Mouse (Mus musculus) hindbrain, embryonic 10.5 days (tissue): Measurements from ENCODE around the gene Il4i1. TPM values are rescaled to one million over a fixed set of nuclear protein-coding genes. Genes with fewer than 3 reads are reported as not detected.

Experiments
- DNase-seq: peaks from one replicate; pipeline ENCODE4 v3.0.0-alpha.2; 2017; ENCODE audit warnings: low spot score
- H3K27ac ChIP-seq: fragments of 300-500 bp; sonication (generic); 2 replicates; pipeline ENCODE4 v1.5.1; 2016; ENCODE audit warnings: mild to moderate bottlenecking, moderate library complexity
- H3K27me3 ChIP-seq: fragments of 300-500 bp; sonication (generic); 2 replicates; pipeline ENCODE4 v1.6.1; 2016; ENCODE audit warnings: mild to moderate bottlenecking; ENCODE audit not compliant: poor library complexity, insufficient read depth, severe bottlenecking
- H3K36me3 ChIP-seq: fragments of 300-500 bp; sonication (generic); 2 replicates; pipeline ENCODE4 v1.6.1; 2016; ENCODE audit warnings: mild to moderate bottlenecking, moderate library complexity
- H3K4me1 ChIP-seq: fragments of 300-500 bp; sonication (generic); replicated peaks from 2 replicates; pipeline ENCODE4 v1.6.1; 2016; ENCODE audit warnings: mild to moderate bottlenecking
- H3K4me3 ChIP-seq: fragments of 300-500 bp; sonication (generic); 2 replicates; pipeline ENCODE4 v1.5.1; 2016; ENCODE audit warnings: mild to moderate bottlenecking, moderate library complexity
- H3K9me3 ChIP-seq: fragments of 300-500 bp; sonication (generic); 2 replicates; pipeline ENCODE4 v1.6.1; 2016; ENCODE audit warnings: mild to moderate bottlenecking, moderate library complexity
- WGBS: fragments of 180-500 bp; shearing (Covaris S2); methylation state at CpG from one replicate; pipeline ENCODE4 v1.1.7; 2016; 5-methylcytosine and 5-hydroxymethylcytosine counted together
- polyA plus RNA-seq: library from polyadenylated mRNA; unstranded; fragments of >200 nt; fragmentation: Nextera tagmentation; extraction: Ambion mirVana; gene quantifications from 2 replicates; pipeline ENCODE4 v1.2.1, GENCODE M21; 2016

The Il4i1 gene
- polyA plus RNA-seq, 1 experiment from 2014 or later: 1.9 TPM

DNA sequence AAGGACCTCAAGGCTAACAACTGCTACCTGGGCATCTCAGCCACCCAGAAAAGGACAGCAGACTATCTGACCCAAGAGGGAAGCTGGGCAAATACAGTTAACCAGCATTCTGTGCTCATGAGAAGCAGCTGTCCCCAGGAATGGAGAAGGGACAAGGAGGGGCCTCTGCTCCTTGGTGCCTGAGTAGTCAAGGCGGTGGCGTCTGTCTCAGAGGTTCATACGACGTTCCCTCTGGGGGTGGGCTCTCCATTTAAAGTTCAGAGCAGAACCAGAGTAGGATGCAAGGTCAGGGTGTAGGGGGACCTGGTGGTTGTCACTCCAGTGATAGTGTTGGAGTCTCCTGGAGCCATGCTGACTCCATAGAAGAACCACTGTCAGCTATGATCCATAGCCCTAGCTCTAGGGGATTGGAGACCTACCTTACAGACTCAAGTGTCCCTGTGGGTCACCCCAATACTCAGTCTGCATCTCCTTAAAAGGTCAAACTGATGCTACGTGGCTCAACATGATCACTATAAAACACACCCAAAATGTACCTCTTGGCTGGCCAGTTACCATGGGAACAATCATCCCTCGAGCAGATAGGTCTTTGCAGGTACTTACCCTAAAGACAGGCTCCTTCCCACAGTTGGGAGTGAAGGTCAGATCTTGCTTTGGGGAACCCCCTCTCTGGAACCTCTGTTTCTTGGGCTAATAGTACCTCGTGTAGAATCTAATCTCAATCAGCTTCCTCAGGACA, 5.2 kb upstream of the Il4i1 start:
- Histone ChIP-seq H3K27me3 (no peaks in the 10 kb centered on the region), H3K4me1 (peaks cover 23% of the 10 kb centered on the region), H3K4me3 (no peak overlapping the region), H3K36me3 (peaks cover 34% of the 10 kb centered on the region), H3K9me3 (no peaks in the 10 kb centered on the region), H3K27ac (no peak overlapping the region)
- 89% methylated on average over 7 of the region's 7 CpGs for WGBS
- no peak for DNase-seq

DNA sequence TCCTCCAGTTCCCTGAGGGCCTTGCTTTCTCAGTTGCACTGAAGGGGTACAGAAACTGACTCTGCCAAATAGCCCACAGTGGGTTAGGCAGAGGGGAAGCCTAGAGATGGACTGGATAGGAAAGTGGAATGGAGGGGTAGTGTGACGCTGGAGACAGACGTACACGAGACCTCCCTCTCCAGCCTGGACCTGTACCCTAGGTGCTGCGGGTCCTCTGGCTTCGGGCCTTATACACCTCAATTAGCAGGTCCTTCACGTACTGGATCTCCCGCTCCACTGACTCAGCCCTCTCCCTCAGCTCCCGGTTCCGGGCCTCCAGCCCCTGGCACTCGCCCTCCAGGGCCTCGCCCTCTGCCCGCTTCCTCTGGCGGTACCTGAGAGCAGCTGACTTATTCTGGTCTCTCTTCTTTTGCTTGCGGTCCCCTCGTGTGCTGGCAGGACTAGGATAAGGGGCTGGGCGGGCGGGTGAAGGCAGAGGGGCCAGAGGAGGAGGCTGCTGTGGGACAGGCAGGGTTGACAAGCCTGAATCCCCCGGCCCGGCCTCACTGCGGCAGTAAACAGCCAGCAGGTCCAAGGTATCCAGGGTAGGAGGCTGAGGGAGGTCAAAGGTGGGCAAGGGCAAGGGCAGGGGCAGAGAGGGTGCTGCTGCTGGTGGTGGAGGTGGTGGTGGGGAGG, 3.4 kb upstream of the Il4i1 start:
- H3K36me3 ChIP-seq: peaks cover 34% of the 10 kb centered on the region
- DNase-seq: no peak
- H3K9me3 ChIP-seq: no peaks in the 10 kb centered on the region
- no peak overlapping the region for H3K4me3 ChIP-seq
- 90% methylated on average over 20 of the region's 20 CpGs for WGBS
- no peak overlapping the region for H3K27ac ChIP-seq
- no peaks in the 10 kb centered on the region for H3K27me3 ChIP-seq
- peaks cover 34% of the 10 kb centered on the region for H3K4me1 ChIP-seq

DNA sequence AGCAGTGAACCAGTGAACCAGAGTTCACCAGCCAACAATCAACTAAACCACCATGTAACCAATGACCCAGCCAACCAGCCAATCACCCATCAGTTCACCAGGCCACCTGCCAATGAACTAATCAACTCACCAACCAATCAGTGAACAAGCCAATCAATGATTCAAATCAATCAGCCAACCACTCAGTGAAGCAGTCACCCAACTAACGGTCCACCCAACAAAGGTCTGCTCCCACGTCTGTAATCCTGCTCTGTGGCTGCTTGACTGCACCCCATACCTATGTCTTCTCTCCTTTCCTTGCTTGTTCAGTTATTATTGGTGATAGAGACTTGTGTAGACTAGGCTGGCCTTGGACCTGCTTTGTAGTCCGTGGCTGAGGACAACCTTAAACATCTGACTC, 2.2 kb upstream of the Il4i1 start:
- peaks cover 43% of the 10 kb centered on the region for H3K36me3 ChIP-seq
- WGBS: 93% methylated on average over 3 of the region's 3 CpGs
- H3K9me3 ChIP-seq: no peaks in the 10 kb centered on the region
- H3K4me1 ChIP-seq: peaks cover 46% of the 10 kb centered on the region
- no peak overlapping the region for H3K4me3 ChIP-seq
- no peaks in the 10 kb centered on the region for H3K27me3 ChIP-seq
- no peak overlapping the region for H3K27ac ChIP-seq
- DNase-seq: no peak

DNA sequence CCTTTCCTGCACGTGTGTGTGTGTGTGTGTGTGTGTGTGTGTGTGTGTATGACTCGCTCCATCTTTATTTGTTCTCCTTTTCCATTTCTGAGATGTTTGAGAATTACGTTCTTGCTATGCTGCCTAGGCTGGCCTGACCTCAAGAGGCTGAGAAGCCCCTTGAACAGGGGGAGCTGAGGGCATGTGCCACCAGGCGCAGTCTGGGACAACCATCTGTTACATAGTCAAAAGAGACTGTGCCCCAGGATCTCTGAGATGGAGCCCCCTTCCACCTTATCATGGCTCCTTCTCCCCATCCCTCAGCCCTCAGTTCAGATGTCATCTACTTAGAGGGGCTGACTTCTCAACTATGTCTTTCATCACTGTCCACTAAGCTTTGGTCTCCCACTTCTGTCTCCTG, 1.8 kb upstream of the Il4i1 start:
- peak overlapping the region; percentile 99; the same call in 1 of the 2 replicates for H3K27ac ChIP-seq
- H3K4me1 ChIP-seq: peaks cover 51% of the 10 kb centered on the region
- H3K27me3 ChIP-seq: no peaks in the 10 kb centered on the region
- WGBS: 96% methylated on average over 4 of the region's 4 CpGs
- no peaks in the 10 kb centered on the region for H3K9me3 ChIP-seq
- peaks cover 46% of the 10 kb centered on the region for H3K36me3 ChIP-seq
- no peak for DNase-seq
- peak overlapping the region; percentile 90 for H3K4me3 ChIP-seq

DNA sequence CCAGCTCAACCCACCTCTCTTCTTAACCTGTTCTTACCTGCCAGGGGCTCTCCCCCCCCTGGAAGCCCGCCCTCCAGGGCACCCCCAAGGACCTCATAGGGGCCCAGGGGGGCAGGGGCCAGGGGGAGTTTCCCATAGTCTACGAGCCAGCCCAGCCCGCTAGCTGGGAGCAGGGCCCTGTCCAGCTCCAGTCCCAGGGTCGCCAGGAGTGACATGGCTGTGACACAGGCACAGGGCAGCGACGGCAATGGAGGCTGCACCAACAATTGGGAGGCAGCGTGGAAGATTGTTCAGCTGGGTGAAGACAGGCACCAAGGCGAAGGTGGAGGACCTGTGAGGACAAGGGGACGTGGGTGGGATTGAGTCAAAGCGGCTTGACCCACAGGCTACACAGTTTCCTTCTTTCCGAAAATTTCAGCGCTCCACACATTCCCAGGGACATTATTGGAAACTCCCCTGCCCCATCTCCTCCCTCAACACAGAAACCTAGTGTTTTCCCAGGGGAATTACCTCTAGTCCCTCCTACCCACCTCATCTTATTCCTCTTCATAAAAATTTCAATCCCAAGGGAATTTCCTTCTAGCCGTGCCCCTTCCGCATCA, 1.1 kb upstream of the Il4i1 start:
- Histone ChIP-seq H3K27ac (peak overlapping the region; percentile 99), H3K36me3 (peaks cover 53% of the 10 kb centered on the region), H3K27me3 (no peaks in the 10 kb centered on the region), H3K4me3 (peak overlapping the region; percentile 90), H3K9me3 (no peaks in the 10 kb centered on the region), H3K4me1 (peaks cover 57% of the 10 kb centered on the region)
- 26% methylated on average over 14 of the region's 14 CpGs for WGBS
- DNase-seq: no peak

DNA sequence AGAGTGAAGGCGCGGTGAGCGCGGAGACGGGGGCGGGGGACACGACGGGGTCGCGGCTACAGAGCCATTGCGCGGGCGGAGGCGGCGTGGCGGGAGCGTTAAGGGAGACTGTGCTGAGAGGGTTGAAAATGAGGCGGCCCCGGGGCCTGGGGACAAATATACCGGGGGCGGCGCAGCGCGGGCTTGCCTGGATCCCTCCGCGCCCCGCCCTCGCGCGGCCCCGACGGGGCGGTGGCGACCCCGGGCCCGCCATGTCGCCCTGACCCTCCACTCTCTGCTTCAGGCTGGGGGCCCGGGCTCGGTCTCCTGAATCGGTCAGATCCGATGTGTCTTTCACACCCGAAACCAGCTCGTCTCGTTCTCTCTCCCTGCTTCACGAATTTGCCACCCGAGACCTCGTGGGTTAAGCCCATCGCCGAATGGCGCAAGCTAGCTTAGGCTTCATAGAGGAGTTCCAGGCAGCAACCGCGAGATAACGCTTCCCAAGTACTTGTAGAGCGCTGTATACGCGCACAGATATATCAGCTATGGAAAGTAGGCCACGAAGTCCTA, 359 bp downstream of the Il4i1 start, which contains the start of gene Atf5:
Gene Atf5 (minus strand): TSS at position 189 of the 552 bp plus-strand sequence.
- H3K4me3 ChIP-seq: peak within 1 kb of the TSS; percentile 90
- under 1% methylated on average over 55 of the region's 57 CpGs for WGBS
- no peaks in the 10 kb centered on the region for H3K9me3 ChIP-seq
- peak within 1 kb of the TSS; percentile 99 for H3K27ac ChIP-seq
- no peak for DNase-seq
- H3K4me1 ChIP-seq: peaks cover 69% of the 10 kb centered on the region
- peaks cover 57% of the 10 kb centered on the region for H3K36me3 ChIP-seq
- H3K27me3 ChIP-seq: no peaks in the 10 kb centered on the region

DNA sequence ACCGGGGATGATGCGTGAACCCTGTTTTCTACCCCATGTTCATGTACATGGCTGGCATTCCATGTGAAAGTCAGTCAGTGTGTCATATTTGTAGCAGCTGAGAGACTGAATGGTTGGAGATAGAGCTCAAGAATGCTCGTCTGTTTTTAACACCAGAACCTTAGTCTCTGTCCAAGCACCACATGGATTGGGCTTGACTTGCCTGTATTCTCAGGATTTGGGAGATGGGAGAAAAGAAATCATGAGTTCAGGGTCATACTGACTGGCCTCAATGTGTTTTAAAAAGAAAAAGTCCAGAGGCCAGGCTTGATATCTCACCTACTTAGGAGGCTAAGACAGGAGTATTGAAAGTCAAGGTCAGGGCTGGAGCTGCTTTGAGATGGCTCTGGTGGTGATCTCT, 1.3 kb downstream of the Il4i1 start:
- Histone ChIP-seq H3K4me1 (peaks cover 67% of the 10 kb centered on the region), H3K9me3 (no peaks in the 10 kb centered on the region), H3K27me3 (no peaks in the 10 kb centered on the region), H3K27ac (peak overlapping the region; percentile 99), H3K36me3 (peaks cover 55% of the 10 kb centered on the region), H3K4me3 (peak overlapping the region; percentile 90)
- WGBS: 36% methylated on average over 3 of the region's 3 CpGs
- no peak for DNase-seq

DNA sequence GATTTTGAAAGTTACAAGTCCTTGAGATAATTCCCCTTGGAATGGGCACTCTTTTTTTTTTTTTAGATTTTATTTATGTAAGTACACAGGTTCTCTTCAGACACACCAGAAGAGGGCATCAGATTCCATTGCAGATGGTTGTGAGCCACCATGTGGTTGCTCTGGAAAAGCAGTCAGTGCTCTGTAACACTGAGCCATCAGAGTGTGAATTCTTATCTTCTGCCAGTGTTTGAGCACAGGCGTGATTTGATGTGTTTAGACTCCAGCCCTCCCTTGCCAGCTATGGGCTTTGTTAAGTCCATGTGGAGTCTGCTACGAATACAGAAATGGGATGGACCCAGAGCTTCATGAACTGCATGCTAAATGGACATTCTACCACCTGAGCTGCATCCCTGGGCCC, 2.0 kb downstream of the Il4i1 start:
- Histone ChIP-seq H3K36me3 (peaks cover 50% of the 10 kb centered on the region), H3K4me3 (peak overlapping the region; percentile 90), H3K4me1 (peaks cover 71% of the 10 kb centered on the region), H3K27ac (peak overlapping the region; percentile 99), H3K9me3 (no peaks in the 10 kb centered on the region), H3K27me3 (no peaks in the 10 kb centered on the region)
- 54% methylated on average over 2 of the region's 2 CpGs for WGBS
- no peak for DNase-seq

DNA sequence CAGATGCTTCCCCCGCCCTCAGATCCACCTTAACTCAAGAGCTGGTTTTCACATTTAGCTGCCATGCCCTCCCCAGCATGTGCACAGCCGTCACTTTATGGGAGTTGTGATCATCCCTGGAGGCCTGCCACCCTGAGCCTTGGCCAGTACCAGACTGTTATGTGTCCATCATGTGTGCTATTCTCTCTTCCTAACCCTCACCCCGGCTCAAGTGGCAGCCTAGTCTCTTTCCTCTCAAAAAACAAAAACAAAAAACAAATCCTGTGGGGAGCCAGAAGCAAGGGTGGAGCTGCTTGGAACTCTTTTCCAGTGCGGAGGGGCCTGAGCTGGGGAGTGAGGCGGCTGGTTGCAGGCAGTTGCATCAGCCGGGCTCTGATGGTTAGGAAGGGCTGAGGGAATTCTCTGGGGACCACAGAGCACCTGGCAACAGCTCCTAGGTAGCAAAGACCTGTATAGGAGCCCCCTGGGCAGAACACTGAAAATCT, 2.6 kb downstream of the Il4i1 start:
- 53% methylated on average over 6 of the region's 6 CpGs for WGBS
- Histone ChIP-seq H3K36me3 (peaks cover 51% of the 10 kb centered on the region), H3K27me3 (no peaks in the 10 kb centered on the region), H3K4me1 (peaks cover 77% of the 10 kb centered on the region), H3K4me3 (peak overlapping the region; percentile 90), H3K9me3 (no peaks in the 10 kb centered on the region), H3K27ac (peak overlapping the region; percentile 72)
- DNase-seq: no peak

DNA sequence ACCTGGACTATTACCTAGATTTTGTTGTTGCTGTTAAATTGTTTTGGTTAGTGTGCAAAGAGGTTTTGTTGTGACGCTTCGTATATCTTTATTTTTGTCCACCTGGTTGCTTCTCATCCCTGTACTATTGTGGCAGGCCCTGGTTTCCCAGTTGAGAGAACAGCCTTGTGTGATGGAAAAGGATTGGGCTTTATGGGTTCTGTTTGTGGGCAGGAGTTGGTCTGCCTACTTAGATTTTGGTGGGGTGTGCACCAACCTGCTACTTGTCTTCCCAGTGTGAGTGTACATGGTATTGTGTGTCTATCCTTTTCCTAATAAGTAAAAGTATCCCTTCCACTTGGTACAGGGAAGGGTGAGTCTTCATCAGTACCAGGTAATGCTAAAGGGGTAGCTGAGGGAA, 3.2 kb downstream of the Il4i1 start:
- DNase-seq: no peak
- Histone ChIP-seq H3K27ac (peak overlapping the region; percentile 72), H3K9me3 (no peaks in the 10 kb centered on the region), H3K27me3 (no peaks in the 10 kb centered on the region), H3K4me3 (peak overlapping the region; percentile 90), H3K4me1 (peaks cover 79% of the 10 kb centered on the region), H3K36me3 (peaks cover 46% of the 10 kb centered on the region)
- 93% methylated on average over 2 of the region's 2 CpGs for WGBS

DNA sequence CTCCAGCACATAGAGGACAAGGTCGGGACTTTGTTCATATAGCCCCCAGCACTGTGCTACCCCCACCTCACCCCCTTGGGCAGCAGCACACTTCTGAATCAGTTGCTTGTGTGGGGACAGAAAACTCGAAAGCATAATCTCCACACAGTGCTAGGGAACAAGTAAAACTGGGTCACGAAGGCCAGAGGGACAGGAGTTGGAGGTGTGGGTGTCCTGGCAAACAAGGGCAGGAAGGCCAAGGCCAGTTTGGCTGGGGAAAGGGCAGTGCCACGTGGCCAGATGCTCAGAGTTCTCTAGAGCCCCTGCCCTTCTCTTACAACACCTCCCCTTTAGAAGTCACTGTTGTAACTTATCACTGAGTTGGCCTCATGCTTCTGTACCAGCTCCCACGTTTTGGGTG, 3.7 kb downstream of the Il4i1 start:
- H3K27ac ChIP-seq: no peak overlapping the region
- H3K4me1 ChIP-seq: peaks cover 78% of the 10 kb centered on the region
- H3K36me3 ChIP-seq: peaks cover 45% of the 10 kb centered on the region
- H3K9me3 ChIP-seq: no peaks in the 10 kb centered on the region
- H3K27me3 ChIP-seq: no peaks in the 10 kb centered on the region
- DNase-seq: no peak
- peak overlapping the region; percentile 90 for H3K4me3 ChIP-seq
- 73% methylated on average over 5 of the region's 5 CpGs for WGBS

DNA sequence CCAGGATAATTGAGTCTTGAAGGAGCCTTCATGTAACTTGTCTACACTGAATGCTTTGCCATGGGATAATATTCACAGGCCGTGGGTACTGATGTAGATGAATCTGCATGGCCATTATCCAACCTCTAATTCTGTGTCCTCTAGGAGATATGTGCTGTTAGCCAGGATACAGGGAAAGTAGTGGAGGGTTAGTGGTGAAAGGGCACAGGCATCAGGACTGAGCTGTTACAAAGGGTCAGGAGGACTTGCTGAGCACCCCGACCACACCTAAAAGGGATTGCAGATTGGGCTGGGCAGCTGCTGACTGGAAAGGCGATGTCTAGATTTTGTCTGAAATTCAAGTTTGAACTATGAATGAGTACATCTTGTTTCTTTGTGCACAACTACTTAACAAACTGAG, 4.3 kb downstream of the Il4i1 start:
- H3K27me3 ChIP-seq: no peaks in the 10 kb centered on the region

More for the DNA sequence above, 4.3 kb downstream of the Il4i1 start:
- no peak overlapping the region for H3K27ac ChIP-seq
- H3K9me3 ChIP-seq: no peaks in the 10 kb centered on the region
- 86% methylated on average over 3 of the region's 3 CpGs for WGBS
- DNase-seq: no peak
- H3K36me3 ChIP-seq: peaks cover 49% of the 10 kb centered on the region
- peaks cover 71% of the 10 kb centered on the region for H3K4me1 ChIP-seq
- H3K4me3 ChIP-seq: no peak overlapping the region
